Mouse (Mus musculus) T-cell, adult 66 days (primary cell): Measurements from ENCODE around the gene Mtf2. TPM values are rescaled to one million over a fixed set of nuclear protein-coding genes. Genes with fewer than 3 reads are reported as not detected.

Experiments
- total RNA-seq, 2 experiments: library from RNA; stranded (reverse); gene quantifications; 3 replicates in 1 of 2; 4 replicates in 1 of 2; pipeline ENCODE4 v1.2.4; 2023

Mtf2 gene
- total RNA-seq: 10 to 100 TPM; 72.3 to 90.9 TPM

GRCm38 (mm10) chr5:108065465-108066411 lies at the start of gene Mtf2:
Gene Mtf2, plus strand, starts transcription at chr5:108065674.

GRCm38 (mm10) chr5:108132441-108133243 lies 67.2 kb downstream of the Mtf2 start, which contains the start of the genes Tmed5 and Ccdc18:
Gene Tmed5, minus strand, starts transcription at chr5:108132620.
Gene Ccdc18, plus strand, starts transcription at chr5:108132875.

Other genes with a start within 250 kb of the Mtf2 start
- not detected for gene Ube2d2b, start 235.6 kb upstream of the Mtf2 start, total RNA-seq
- 1 to 10 TPM; 4.3 to 5.0 TPM for gene Evi5, start 190.6 kb upstream of the Mtf2 start, total RNA-seq
- 100 to 1,000 TPM; 156 to 179 TPM for gene Rpl5, start 165.2 kb upstream of the Mtf2 start, total RNA-seq
- 10 to 100 TPM; 41.9 to 51.7 TPM for gene Fam69a, start 78.6 kb upstream of the Mtf2 start, total RNA-seq
- 10 to 100 TPM; 45.9 to 53.4 TPM for gene Tmed5, start 66.9 kb downstream of the Mtf2 start, total RNA-seq
- 1 to 10 TPM in 1 of 2 experiments, under 1 TPM in 1; 0.80 to 1.7 TPM for gene Ccdc18, start 67.2 kb downstream of the Mtf2 start, total RNA-seq
- 10 to 100 TPM; 42.9 to 44.5 TPM for gene Dr1, start 203.2 kb downstream of the Mtf2 start, total RNA-seq
- 1 to 10 TPM; 1.7 to 2.6 TPM for gene Pigg, start 246.9 kb downstream of the Mtf2 start, total RNA-seq